Mouse (Mus musculus): ENCODE results near the gene Mex3d. TPM values are rescaled to one million over a fixed set of nuclear protein-coding genes. Genes with fewer than 3 reads are reported as not detected.

Gene Mex3d
- total RNA-seq, 2 experiments from 2014 or later: 17.8 to 18.9 TPM

GRCm38 (mm10) chr10:80331636-80332524, 55.6 kb downstream of the Mex3d start:
- no peak for DNase-seq (ENCODE audit: low spot score in 2 of 2)

- no peak for DNase-seq (ENCODE audit: low spot score in 2 of 2)
Observed at GRCm38 (mm10) chr10:80330888-80331287, 56.6 kb downstream of the Mex3d start.

Small RNA genes within 50 kb of the gene (microRNA-seq; reads per million reads assigned to microRNA genes)
- gene Gm22721: not detected

Other genes starting within 250 kb of the Mex3d start
- 100 to 1,000 TPM; 522 to 564 TPM for gene Atp5d, start 249.0 kb downstream of the Mex3d start, total RNA-seq (2021)
- 1 to 10 TPM; 2.2 to 2.7 TPM for gene Cbarp, start 246.8 kb downstream of the Mex3d start, total RNA-seq (2021)
- 10 to 100 TPM; 67.7 to 74.0 TPM for gene Midn, start 239.4 kb downstream of the Mex3d start, total RNA-seq (2021)
- 100 to 1,000 TPM; 107 to 153 TPM for gene Cirbp, start 221.7 kb downstream of the Mex3d start, total RNA-seq (2021)
- gene 1600002K03Rik, start 214.7 kb downstream of the Mex3d start, total RNA-seq (2021): 1 to 10 TPM; 3.4 to 3.8 TPM
- 1 to 10 TPM; 3.5 to 3.7 TPM for gene Efna2, start 208.2 kb downstream of the Mex3d start, total RNA-seq (2021)
- gene Mum1, start 161.2 kb downstream of the Mex3d start, total RNA-seq (2021): 10 to 100 TPM; 61.3 to 61.5 TPM
- gene Ndufs7, start 138.5 kb downstream of the Mex3d start, total RNA-seq (2021): 100 to 1,000 TPM; 327 to 331 TPM
- gene Gamt, start 126.6 kb downstream of the Mex3d start, total RNA-seq (2021): 100 to 1,000 TPM; 446 to 545 TPM
- gene Dazap1, start 126.2 kb downstream of the Mex3d start, total RNA-seq (2021): 100 to 1,000 TPM in 1 of 2 experiments, 10 to 100 TPM in 1; 98.9 to 112 TPM
- 1,000 to 10,000 TPM; 1,165 to 1,300 TPM for gene Rps15, start 95.2 kb downstream of the Mex3d start, total RNA-seq (2021)
- gene Apc2, start 91.7 kb downstream of the Mex3d start, total RNA-seq (2021): 1 to 10 TPM in 1 of 2 experiments, under 1 TPM in 1; 0.73 to 2.1 TPM
- 10 to 100 TPM; 16.7 to 17.6 TPM for gene 2310011J03Rik, start 67.1 kb downstream of the Mex3d start, total RNA-seq (2021)
- 1 to 10 TPM; 1.0 to 1.5 TPM for gene Pcsk4, start 58.2 kb downstream of the Mex3d start, total RNA-seq (2021)
- gene Reep6, start 57.7 kb downstream of the Mex3d start, total RNA-seq (2021): 1 to 10 TPM; 2.7 to 4.1 TPM
- 10 to 100 TPM; 15.5 to 16.5 TPM for gene Adamtsl5, start 39.2 kb downstream of the Mex3d start, total RNA-seq (2021)
- gene Plk5, start 31.2 kb downstream of the Mex3d start, total RNA-seq (2021): under 1 TPM in 1 of 2 experiments, not detected in 1; 0.34 TPM
- gene Mbd3, start 11.9 kb upstream of the Mex3d start, total RNA-seq (2021): 100 to 1,000 TPM; 139 to 140 TPM
- gene Uqcr11, start 19.2 kb upstream of the Mex3d start, total RNA-seq (2021): 100 to 1,000 TPM; 640 to 657 TPM
- gene Tcf3, start 46.0 kb upstream of the Mex3d start, total RNA-seq (2021): 10 to 100 TPM; 66.4 to 67.5 TPM
- not detected for gene Onecut3, start 107.2 kb upstream of the Mex3d start, total RNA-seq (2021)
- under 1 TPM; 0.05 TPM for gene Atp8b3, start 151.5 kb upstream of the Mex3d start, total RNA-seq (2021)
- gene Rexo1, start 173.9 kb upstream of the Mex3d start, total RNA-seq (2021): 10 to 100 TPM; 22.0 to 24.9 TPM
- gene Klf16, start 189.7 kb upstream of the Mex3d start, total RNA-seq (2021): 1 to 10 TPM; 7.5 to 8.5 TPM
- gene Abhd17a, start 202.7 kb upstream of the Mex3d start, total RNA-seq (2021): 10 to 100 TPM; 79.7 to 81.6 TPM
- gene Scamp4, start 215.2 kb upstream of the Mex3d start, total RNA-seq (2021): 10 to 100 TPM; 27.4 to 27.9 TPM
- gene Adat3, start 215.2 kb upstream of the Mex3d start, total RNA-seq (2021): 1 to 10 TPM; 3.0 to 3.2 TPM
- gene Gm49322, start 218.4 kb upstream of the Mex3d start, total RNA-seq (2021): 1 to 10 TPM; 1.1 to 1.7 TPM
- gene Csnk1g2, start 235.2 kb upstream of the Mex3d start, total RNA-seq (2021): 100 to 1,000 TPM; 167 to 169 TPM